Mouse (Mus musculus) embryo, embryonic 10.5 days (tissue): ENCODE data around the gene Them4.

ENCODE experiments used
- DNase-seq: peaks from one replicate; pipeline ENCODE4 v3.0.0-alpha.2; 2015; ENCODE audit warnings: low spot score

Them4 gene

GRCm38 (mm10) chr3:94368631-94369030 is 58.7 kb downstream of the Them4 start:
- no peak for DNase-seq

- no peak for DNase-seq
Measured at GRCm38 (mm10) chr3:94369709-94370108, 59.8 kb downstream of the Them4 start.

- DNase-seq = no peak
Measured at GRCm38 (mm10) chr3:94371637-94372036, 61.7 kb downstream of the Them4 start.

GRCm38 (mm10) chr3:94372038-94372437 is 62.1 kb downstream of the Them4 start:
- DNase-seq = no peak

- no peak for DNase-seq
Measured at GRCm38 (mm10) chr3:94372641-94373040, 62.8 kb downstream of the Them4 start, which contains the start of gene Rorc. Rorc (plus strand) TSS chr3:94372794.

GRCm38 (mm10) chr3:94373090-94373489 is 63.2 kb downstream of the Them4 start:
- DNase-seq = no peak

GRCm38 (mm10) chr3:94373597-94374011 is 63.7 kb downstream of the Them4 start:
- DNase-seq = peak; percentile 28

GRCm38 (mm10) chr3:94374636-94375035 is 64.7 kb downstream of the Them4 start:
- no peak for DNase-seq

- no peak for DNase-seq
Measured at GRCm38 (mm10) chr3:94375146-94375545, 65.3 kb downstream of the Them4 start.

- DNase-seq = no peak
Measured at GRCm38 (mm10) chr3:94375861-94376260, 66.0 kb downstream of the Them4 start.

GRCm38 (mm10) chr3:94377028-94377923 is 67.4 kb downstream of the Them4 start:
- DNase-seq = no peak

- no peak for DNase-seq
Measured at GRCm38 (mm10) chr3:94379831-94380510, 70.1 kb downstream of the Them4 start.
